Mouse (Mus musculus) CH12.LX (cell line): Measurements from ENCODE around the gene C5ar1.

ENCODE experiments used
- CHD2 ChIP-seq: IDR thresholded peaks from 2 replicates; pipeline ENCODE4 v1.6.1; 2011; ENCODE audit warnings: low read length, improper control_type of control experiment
- CTCF ChIP-seq, 2 experiments: IDR thresholded peaks in 1 of 2; conservative IDR thresholded peaks in 1 of 2; 2 replicates each; pipeline ENCODE4 v1.5.1; 2011 to 2012; ENCODE audit warnings: low read depth in 2 of 2, low read length in 2 of 2, improper control_type of control experiment in 1 of 2, inconsistent platforms in 1 of 2, mild to moderate bottlenecking in 1 of 2, moderate library complexity in 1 of 2
- ELF1 ChIP-seq: IDR thresholded peaks from 2 replicates; pipeline ENCODE4 v1.6.1; 2014; ENCODE audit warnings: low read depth, mild to moderate bottlenecking, inconsistent platforms, low read length, improper control_type of control experiment
- EP300 ChIP-seq: IDR thresholded peaks from 2 replicates; pipeline ENCODE4 v1.6.1; 2011; ENCODE audit warnings: low read length, improper control_type of control experiment
- ETS1 ChIP-seq: conservative IDR thresholded peaks from 2 replicates; pipeline ENCODE4 v1.6.1; 2012; ENCODE audit warnings: low read depth, mild to moderate bottlenecking, inconsistent platforms, low read length, improper control_type of control experiment, moderate library complexity
- HCFC1 ChIP-seq: IDR thresholded peaks from 2 replicates; pipeline ENCODE4 v1.6.1; 2012; ENCODE audit warnings: low read depth, mild to moderate bottlenecking, inconsistent platforms, low read length, improper control_type of control experiment
- KAT2A ChIP-seq: IDR thresholded peaks from 2 replicates; pipeline ENCODE4 v1.6.1; 2012; ENCODE audit warnings: low read length, improper control_type of control experiment, inconsistent platforms; ENCODE audit not compliant: insufficient replicate concordance
- MEF2A ChIP-seq: IDR thresholded peaks from 2 replicates; pipeline ENCODE4 v1.6.1; 2014; ENCODE audit warnings: low read depth, mild to moderate bottlenecking, inconsistent platforms, low read length, improper control_type of control experiment, borderline replicate concordance
- NELFE ChIP-seq: IDR thresholded peaks from 2 replicates; pipeline ENCODE4 v1.6.1; 2011; ENCODE audit warnings: low read depth, low read length, improper control_type of control experiment
- NRF1 ChIP-seq: IDR thresholded peaks from 2 replicates; pipeline ENCODE4 v1.6.1; 2014; ENCODE audit warnings: low read depth, mild to moderate bottlenecking, inconsistent platforms, low read length, improper control_type of control experiment, moderate library complexity
- POLR2A ChIP-seq: IDR thresholded peaks from 2 replicates; pipeline ENCODE4 v1.6.1; 2011; ENCODE audit warnings: low read depth, mild to moderate bottlenecking, improper control_type of control experiment, low read length
- TCF12 ChIP-seq: IDR thresholded peaks from 2 replicates; pipeline ENCODE4 v1.6.1; 2014; ENCODE audit warnings: low read depth, mild to moderate bottlenecking, inconsistent platforms, low read length, improper control_type of control experiment
- ZKSCAN1 ChIP-seq: IDR thresholded peaks from 2 replicates; pipeline ENCODE4 v1.6.1; 2012; ENCODE audit warnings: low read depth, inconsistent platforms, low read length, improper control_type of control experiment, borderline replicate concordance
- ZNF384 ChIP-seq: IDR thresholded peaks from 2 replicates; pipeline ENCODE4 v1.6.1; 2012; ENCODE audit warnings: low read depth, low read length, improper control_type of control experiment, inconsistent platforms

DNA sequence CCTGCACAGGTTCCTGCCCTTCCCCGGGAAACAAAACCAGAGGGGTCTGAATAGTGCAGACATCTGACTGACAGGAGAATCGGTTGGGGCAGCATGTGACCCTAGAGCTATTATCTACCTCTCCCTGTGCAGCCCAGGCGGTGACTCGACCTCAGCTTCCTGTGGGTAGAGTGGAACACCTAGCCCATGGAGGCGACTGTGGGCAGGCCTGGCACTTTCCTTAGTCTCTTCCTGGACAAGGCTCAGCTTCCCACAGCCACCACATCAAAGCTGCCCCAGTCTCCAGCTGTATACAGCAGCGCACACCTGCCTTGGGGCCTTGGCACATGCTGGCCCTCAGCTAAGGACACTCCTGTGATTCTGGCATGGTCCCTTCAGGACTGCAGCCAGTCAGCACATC lies 58.2 kb downstream of the C5ar1 start:
- TF ChIP-seq POLR2A: no peak
- no peak for TF ChIP-seq CHD2
- no peak for TF ChIP-seq ELF1
- no peak for TF ChIP-seq NRF1
- TF ChIP-seq NELFE: no peak
- no peak for TF ChIP-seq HCFC1
- no peak for TF ChIP-seq ETS1
- TF ChIP-seq TCF12: no peak
- no peak for TF ChIP-seq ZNF384
- no peak for TF ChIP-seq KAT2A
- no peak for TF ChIP-seq CTCF (conservative IDR thresholded peaks at IDR 0.05 in 1 of 2, IDR thresholded peaks at IDR 0.05 in 1 of 2; ENCODE audit: low read depth in 2 of 2, low read length in 2 of 2)
- no peak for TF ChIP-seq EP300
- no peak for TF ChIP-seq ZKSCAN1
- no peak for TF ChIP-seq MEF2A
